Mouse (Mus musculus): ENCODE results near the gene Tmem248.

GRCm38 (mm10) chr5:130197454-130197853, 19.4 kb upstream of the Tmem248 start:
- TF ChIP-seq CTCF (IDR thresholded peaks at IDR 0.05; ENCODE audit: insufficient read depth, low read length), result no peak
- TF ChIP-seq POLR2A (IDR thresholded peaks at IDR 0.05; ENCODE audit: borderline replicate concordance, extremely low read depth, low read depth, low read length), result no peak

Measured in lung, adult 2 months (tissue).